Mouse (Mus musculus) intestine, embryonic 14.5 days (tissue): ENCODE data around the gene Ttc7. TPM values are rescaled to one million over a fixed set of nuclear protein-coding genes. Genes with fewer than 3 reads are reported as not detected.

Source experiments
- ATAC-seq: fragments of 200-750 bp; cut with Nextera tagmentation; replicated peaks from 2 replicates; pipeline ENCODE4 v1.8.0; 2017; ENCODE audit warnings: low read depth, moderate number of reproducible peaks, moderate TSS enrichment, moderate library complexity; ENCODE audit not compliant: low FRiP score, low TSS enrichment
- DNase-seq: peaks from one replicate; pipeline ENCODE4 v3.0.0-alpha.2; 2018; ENCODE audit warnings: low spot score
- H3K27ac ChIP-seq: fragments of 300-500 bp; sonication (generic); 2 replicates; pipeline ENCODE4 v1.5.1; 2014; ENCODE audit warnings: low read depth, mild to moderate bottlenecking, control low read depth
- H3K27me3 ChIP-seq: fragments of 300-500 bp; sonication (generic); replicated peaks from 2 replicates; pipeline ENCODE4 v1.6.1; 2014; ENCODE audit warnings: low read length, control low read depth; ENCODE audit not compliant: control insufficient read depth, insufficient read depth
- H3K36me3 ChIP-seq: fragments of 300-500 bp; sonication (generic); 2 replicates; pipeline ENCODE4 v1.6.1; 2014; ENCODE audit warnings: low read length, control low read depth; ENCODE audit not compliant: control insufficient read depth, insufficient read depth
- H3K4me1 ChIP-seq: fragments of 300-500 bp; sonication (generic); replicated peaks from 2 replicates; pipeline ENCODE4 v1.6.1; 2014; ENCODE audit warnings: low read length, control low read depth, mixed read lengths; ENCODE audit not compliant: control insufficient read depth, insufficient read depth
- H3K4me2 ChIP-seq: fragments of 300-500 bp; sonication (generic); 2 replicates; pipeline ENCODE4 v1.6.1; 2014; ENCODE audit warnings: low read length
- H3K4me3 ChIP-seq: fragments of 300-500 bp; sonication (generic); 2 replicates; pipeline ENCODE4 v1.5.1; 2014; ENCODE audit warnings: low read depth, low read length, control low read depth, mixed read lengths
- H3K9ac ChIP-seq: fragments of 300-500 bp; sonication (generic); 2 replicates; pipeline ENCODE4 v1.6.1; 2014; ENCODE audit warnings: mild to moderate bottlenecking, low read length
- H3K9me3 ChIP-seq: fragments of 300-500 bp; sonication (generic); 2 replicates; pipeline ENCODE4 v1.6.1; 2016; ENCODE audit warnings: low read length, control low read depth; ENCODE audit not compliant: control insufficient read depth
- WGBS: fragments of 180-500 bp; shearing (Covaris S2); extraction: QIAGEN DNeasy Blood & Tissue Kit; methylation state at CpG from one replicate; pipeline ENCODE4 v1.1.7; 2014; 5-methylcytosine and 5-hydroxymethylcytosine counted together
- polyA plus RNA-seq: library from polyadenylated mRNA; unstranded; fragments of >200 nt; fragmentation: Nextera tagmentation; extraction: Ambion mirVana; gene quantifications from 2 replicates; pipeline ENCODE4 v1.2.1, GENCODE M21; 2014

Gene Ttc7
- polyA plus RNA-seq, 1 experiment from 2014 or later: 11.9 TPM

GRCm38 (mm10) chr17:87378354-87379159 lies 95.9 kb downstream of the Ttc7 start:
- H3K4me2 ChIP-seq: no peak overlapping the region
- H3K36me3 ChIP-seq: no peaks in the 10 kb centered on the region
- H3K9ac ChIP-seq: no peak overlapping the region
- 0 out of 2 replicates have a peak, but pooled peaks have one; percentile 24 for ATAC-seq
- 44% methylated on average over 16 of the region's 16 CpGs for WGBS
- no peaks in the 10 kb centered on the region for H3K27me3 ChIP-seq
- no peak overlapping the region for H3K4me3 ChIP-seq
- no peaks in the 10 kb centered on the region for H3K9me3 ChIP-seq
- DNase-seq: peak; percentile 67
- peaks cover 38% of the 10 kb centered on the region for H3K4me1 ChIP-seq
- H3K27ac ChIP-seq: peak overlapping the region; percentile 71

GRCm38 (mm10) chr17:87379160-87379624 lies 96.5 kb downstream of the Ttc7 start:
- WGBS: 81% methylated on average over 11 of the region's 11 CpGs
- no peaks in the 10 kb centered on the region for H3K36me3 ChIP-seq
- H3K27me3 ChIP-seq: no peaks in the 10 kb centered on the region
- DNase-seq (no peak), ATAC-seq (no peak)
- H3K27ac ChIP-seq: peak overlapping the region; percentile 71
- H3K9ac ChIP-seq: no peak overlapping the region
- no peak overlapping the region for H3K4me3 ChIP-seq
- no peak overlapping the region for H3K4me2 ChIP-seq
- no peaks in the 10 kb centered on the region for H3K9me3 ChIP-seq
- H3K4me1 ChIP-seq: peaks cover 38% of the 10 kb centered on the region

- no peak for ATAC-seq
- Histone ChIP-seq H3K9me3 (no peaks in the 10 kb centered on the region), H3K4me2 (no peak overlapping the region), H3K36me3 (no peaks in the 10 kb centered on the region), H3K27ac (peak overlapping the region; percentile 57), H3K27me3 (no peaks in the 10 kb centered on the region), H3K9ac (no peak overlapping the region), H3K4me3 (no peak overlapping the region), H3K4me1 (peaks cover 38% of the 10 kb centered on the region)
- DNase-seq: no peak
- 21% methylated on average over 10 of the region's 10 CpGs for WGBS
These were observed 97.1 kb downstream of the Ttc7 start for GRCm38 (mm10) chr17:87379821-87380220.

GRCm38 (mm10) chr17:87380681-87381080 lies 98.0 kb downstream of the Ttc7 start:
- 89% methylated on average over 9 of the region's 9 CpGs for WGBS
- Histone ChIP-seq H3K36me3 (no peaks in the 10 kb centered on the region), H3K27me3 (no peaks in the 10 kb centered on the region), H3K9ac (no peak overlapping the region), H3K4me3 (no peak overlapping the region), H3K9me3 (no peaks in the 10 kb centered on the region), H3K27ac (no peak overlapping the region), H3K4me1 (peaks cover 38% of the 10 kb centered on the region), H3K4me2 (no peak overlapping the region)
- DNase-seq (no peak), ATAC-seq (no peak)

- Histone ChIP-seq H3K27me3 (no peaks in the 10 kb centered on the region), H3K9ac (no peak overlapping the region), H3K36me3 (no peaks in the 10 kb centered on the region), H3K4me3 (no peak overlapping the region), H3K4me2 (no peak overlapping the region), H3K9me3 (no peaks in the 10 kb centered on the region), H3K4me1 (no peaks in the 10 kb centered on the region), H3K27ac (no peak overlapping the region)
- 79% methylated on average over 3 of the region's 3 CpGs for WGBS
- no peak for ATAC-seq
- DNase-seq: no peak
These were observed 103.1 kb downstream of the Ttc7 start for GRCm38 (mm10) chr17:87385835-87386234.

GRCm38 (mm10) chr17:87387068-87387467 lies 104.4 kb downstream of the Ttc7 start:
- H3K4me2 ChIP-seq: no peak overlapping the region
- DNase-seq (no peak), ATAC-seq (no peak)

GRCm38 (mm10) chr17:87391242-87391641 lies 108.6 kb downstream of the Ttc7 start:
- Histone ChIP-seq H3K4me3 (no peak overlapping the region), H3K9me3 (no peaks in the 10 kb centered on the region), H3K27ac (no peak overlapping the region), H3K4me2 (no peak overlapping the region), H3K4me1 (no peaks in the 10 kb centered on the region), H3K9ac (no peak overlapping the region), H3K27me3 (no peaks in the 10 kb centered on the region), H3K36me3 (no peaks in the 10 kb centered on the region)
- DNase-seq: no peak
- ATAC-seq: no peak
- 59% methylated on average over 7 of the region's 7 CpGs for WGBS

More at GRCm38 (mm10) chr17:87387068-87387467, 104.4 kb downstream of the Ttc7 start:
- no peak overlapping the region for H3K9ac ChIP-seq
- WGBS: 15% methylated on average over 3 of the region's 5 CpGs
- H3K4me3 ChIP-seq: no peak overlapping the region
- no peaks in the 10 kb centered on the region for H3K36me3 ChIP-seq
- no peak overlapping the region for H3K27ac ChIP-seq
- H3K9me3 ChIP-seq: no peaks in the 10 kb centered on the region
- H3K4me1 ChIP-seq: no peaks in the 10 kb centered on the region
- no peaks in the 10 kb centered on the region for H3K27me3 ChIP-seq

GRCm38 (mm10) chr17:87397088-87397487 lies 114.4 kb downstream of the Ttc7 start:
- DNase-seq (no peak), ATAC-seq (no peak)
- no peaks in the 10 kb centered on the region for H3K27me3 ChIP-seq
- H3K36me3 ChIP-seq: no peaks in the 10 kb centered on the region
- no peak overlapping the region for H3K27ac ChIP-seq
- H3K4me1 ChIP-seq: no peaks in the 10 kb centered on the region
- no peak overlapping the region for H3K9ac ChIP-seq
- no peak overlapping the region for H3K4me3 ChIP-seq
- no peak overlapping the region for H3K4me2 ChIP-seq
- no peaks in the 10 kb centered on the region for H3K9me3 ChIP-seq
- WGBS: 75% methylated on average over 11 of the region's 11 CpGs

- ATAC-seq (no peak), DNase-seq (no peak)
- Histone ChIP-seq H3K4me3 (no peak overlapping the region), H3K9ac (no peak overlapping the region), H3K27ac (no peak overlapping the region), H3K27me3 (no peaks in the 10 kb centered on the region), H3K4me1 (no peaks in the 10 kb centered on the region), H3K4me2 (no peak overlapping the region), H3K36me3 (no peaks in the 10 kb centered on the region), H3K9me3 (no peaks in the 10 kb centered on the region)
- WGBS: 90% methylated on average over 11 of the region's 11 CpGs
These were observed 119.8 kb downstream of the Ttc7 start for GRCm38 (mm10) chr17:87402444-87402843.
